Mouse (Mus musculus): Measurements from ENCODE around the gene Mical3.
A peak's percentile ranks its signal among the peaks of the same experiment; 100 is the strongest.

The Mical3 gene

GRCm38 (mm10) chr6:121109181-121109981 is 21.4 kb downstream of the Mical3 start:
- peak; percentile 45 to 53 for DNase-seq

GRCm38 (mm10) chr6:121108075-121108474 is 22.7 kb downstream of the Mical3 start:
- no peak for DNase-seq

- peak; percentile 55 to 62 for DNase-seq
These were observed 23.9 kb downstream of the Mical3 start for GRCm38 (mm10) chr6:121106711-121107405.

GRCm38 (mm10) chr6:121105726-121106125 is 25.1 kb downstream of the Mical3 start:
- DNase-seq: no peak

GRCm38 (mm10) chr6:121103406-121104171 is 27.2 kb downstream of the Mical3 start:
- no peak for DNase-seq

GRCm38 (mm10) chr6:121102941-121103340 is 27.9 kb downstream of the Mical3 start:
- peak in 1 of 2 experiments; percentile 41 for DNase-seq

- DNase-seq: no peak
These were observed 28.7 kb downstream of the Mical3 start for GRCm38 (mm10) chr6:121102084-121102483.

GRCm38 (mm10) chr6:121101201-121101600 is 29.6 kb downstream of the Mical3 start:
- no peak for DNase-seq

GRCm38 (mm10) chr6:121099831-121100230 is 31.0 kb downstream of the Mical3 start:
- no peak for DNase-seq

- no peak for DNase-seq
These were observed 31.6 kb downstream of the Mical3 start for GRCm38 (mm10) chr6:121099228-121099608.

GRCm38 (mm10) chr6:121098511-121099227 is 32.1 kb downstream of the Mical3 start:
- DNase-seq: peak; percentile 55 to 63

- DNase-seq: no peak
These were observed 32.7 kb downstream of the Mical3 start for GRCm38 (mm10) chr6:121098109-121098508.

GRCm38 (mm10) chr6:121096862-121097261 is 33.9 kb downstream of the Mical3 start:
- DNase-seq: no peak

- DNase-seq: no peak
These were observed 34.4 kb downstream of the Mical3 start for GRCm38 (mm10) chr6:121096390-121096789.

GRCm38 (mm10) chr6:121093662-121094408 is 37.0 kb downstream of the Mical3 start:
- no peak for DNase-seq

- DNase-seq: no peak
These were observed 40.0 kb downstream of the Mical3 start for GRCm38 (mm10) chr6:121090786-121091185.

GRCm38 (mm10) chr6:121087586-121088245 is 43.1 kb downstream of the Mical3 start:
- peak; percentile 71 to 75 for DNase-seq

GRCm38 (mm10) chr6:121087127-121087526 is 43.7 kb downstream of the Mical3 start:
- DNase-seq: no peak

GRCm38 (mm10) chr6:121086226-121086625 is 44.6 kb downstream of the Mical3 start:
- no peak for DNase-seq

- DNase-seq: no peak
These were observed 46.7 kb downstream of the Mical3 start for GRCm38 (mm10) chr6:121084050-121084480.

- DNase-seq: no peak
These were observed 48.7 kb downstream of the Mical3 start for GRCm38 (mm10) chr6:121082094-121082473.
